In genomic region chr8:108086913-108087312, GRCm38 (mm10) we compare ENCODE assay signal across 24 mouse cellular contexts.
A peak's percentile ranks its signal among the peaks of the same experiment; 100 is the strongest.
DNase-seq lines count a peak whose midpoint lies in the region; ATAC-seq and TF ChIP-seq lines count a peak whose summit lies in the region.
"Had no signal": no experiment of that assay in that cellular context is flagged by ENCODE, and none has a peak within 500 bp of the region (broad histone marks: within the 10 kb centered on the region; RNA-seq: fewer than 3 reads in every experiment).

No protein-coding gene starts in this region.

- no peaks in the 10 kb centered on the region for H3K9me3 ChIP-seq in intestine, postnatal 0 days (ENCODE audit: control insufficient read depth)
- no peaks in the 10 kb centered on the region for H3K9me3 ChIP-seq in intestine, embryonic 15.5 days
- H3K9me3 ChIP-seq: embryonic facial prominence, embryonic 10.5 days; hindbrain, embryonic 15.5 days; limb, embryonic 15.5 days; liver, embryonic 15.5 days; midbrain, embryonic 15.5 days; neural tube, embryonic 13.5 days; stomach, embryonic 15.5 days had no signal

- WGBS in intestine, postnatal 0 days: 72% methylated on average over 4 of the region's 4 CpGs
- WGBS in intestine, embryonic 15.5 days: 65% methylated on average over 4 of the region's 4 CpGs
- 68% methylated on average over 4 of the region's 4 CpGs for WGBS in lung, adult 2 months

- no peak overlapping the region for H3K4me2 ChIP-seq in intestine, postnatal 0 days (replicated peaks; ENCODE audit: low read depth)
- H3K4me2 ChIP-seq in intestine, embryonic 15.5 days (replicated peaks): no peak overlapping the region
- H3K4me2 ChIP-seq: hindbrain, embryonic 15.5 days; limb, embryonic 15.5 days; liver, embryonic 15.5 days; midbrain, embryonic 15.5 days; neural tube, embryonic 13.5 days; stomach, embryonic 15.5 days had no signal

- peak; percentile 25 for TF ChIP-seq CTCF in intestine, postnatal 0 days (IDR thresholded peaks at IDR 0.05; ENCODE audit: low read depth)
- no peak for TF ChIP-seq CTCF in lung, adult 2 months (IDR thresholded peaks at IDR 0.05; ENCODE audit: insufficient read depth, low read length)

- no peak overlapping the region for H3K27ac ChIP-seq in intestine, postnatal 0 days (ENCODE audit: low read depth, low read length)
- H3K27ac ChIP-seq in intestine, embryonic 15.5 days: no peak overlapping the region
- H3K27ac ChIP-seq: embryonic facial prominence, embryonic 10.5 days; hindbrain, embryonic 15.5 days; limb, embryonic 15.5 days; liver, embryonic 15.5 days; midbrain, embryonic 15.5 days; neural tube, embryonic 13.5 days; stomach, embryonic 15.5 days had no signal

- H3K9ac ChIP-seq in intestine, postnatal 0 days (ENCODE audit: low read depth, low read length): no peak overlapping the region
- no peak overlapping the region for H3K9ac ChIP-seq in intestine, embryonic 15.5 days
- H3K9ac ChIP-seq: hindbrain, embryonic 15.5 days; limb, embryonic 15.5 days; liver, embryonic 15.5 days; midbrain, embryonic 15.5 days; neural tube, embryonic 13.5 days; stomach, embryonic 15.5 days had no signal

- H3K36me3 ChIP-seq in intestine, postnatal 0 days (ENCODE audit: control insufficient read depth, insufficient read depth): no peaks in the 10 kb centered on the region
- H3K36me3 ChIP-seq in intestine, embryonic 15.5 days: no peaks in the 10 kb centered on the region
- H3K36me3 ChIP-seq: embryonic facial prominence, embryonic 10.5 days; hindbrain, embryonic 15.5 days; limb, embryonic 15.5 days; liver, embryonic 15.5 days; midbrain, embryonic 15.5 days; neural tube, embryonic 13.5 days; stomach, embryonic 15.5 days had no signal

- no peaks in the 10 kb centered on the region for H3K4me1 ChIP-seq in intestine, postnatal 0 days (replicated peaks; ENCODE audit: control insufficient read depth, insufficient read depth, low read length)
- H3K4me1 ChIP-seq in intestine, embryonic 15.5 days (replicated peaks): no peaks in the 10 kb centered on the region
- H3K4me1 ChIP-seq in lung, adult 2 months (ENCODE audit: control insufficient read depth, insufficient read depth, low read length): no peaks in the 10 kb centered on the region
- H3K4me1 ChIP-seq: hindbrain, embryonic 15.5 days; liver, embryonic 15.5 days; midbrain, embryonic 15.5 days; neural tube, embryonic 13.5 days; stomach, embryonic 15.5 days had no signal

- TF ChIP-seq POLR2A in lung, adult 2 months (IDR thresholded peaks at IDR 0.05; ENCODE audit: borderline replicate concordance, extremely low read depth, low read depth, low read length): no peak

- DNase-seq in lung, postnatal 14 days: peak; percentile 4
- no peak for DNase-seq in lung, adult 2 months
- peak; percentile 4 for DNase-seq in R1 (ENCODE audit: low read depth, low spot score)
- DNase-seq in adrenal gland, postnatal 36 days: peak; percentile 50 to 60
- no peak for DNase-seq in spleen, postnatal 14 days (ENCODE audit: low spot score in 2 of 2)
- DNase-seq: cerebellum, adult 11-12 months; heart, postnatal 4 days; kidney, adult 9 months; kidney, postnatal 36 days; left cerebral cortex, postnatal 4 days; retina, postnatal 1 day; right cerebral cortex, postnatal 4 days; thymus, adult 2 months had no signal

- ATAC-seq in intestine, postnatal 0 days: no peak
- no peak for ATAC-seq in intestine, embryonic 15.5 days
- ATAC-seq: forebrain, embryonic 16.5 days; midbrain, embryonic 15.5 days had no signal

- no peaks in the 10 kb centered on the region for H3K27me3 ChIP-seq in intestine, postnatal 0 days (replicated peaks; ENCODE audit: control insufficient read depth, insufficient read depth, low read length)
- no peaks in the 10 kb centered on the region for H3K27me3 ChIP-seq in intestine, embryonic 15.5 days (replicated peaks)
- H3K27me3 ChIP-seq: hindbrain, embryonic 15.5 days; limb, embryonic 15.5 days; liver, embryonic 15.5 days; midbrain, embryonic 15.5 days; neural tube, embryonic 13.5 days; stomach, embryonic 15.5 days had no signal

- H3K4me3 ChIP-seq in intestine, postnatal 0 days (ENCODE audit: low read depth, low read length): no peak overlapping the region
- no peak overlapping the region for H3K4me3 ChIP-seq in intestine, embryonic 15.5 days (replicated peaks)
- no peak overlapping the region for H3K4me3 ChIP-seq in lung, adult 2 months (replicated peaks; ENCODE audit: extremely low read depth, low read depth, low read length)
- H3K4me3 ChIP-seq: embryonic facial prominence, embryonic 10.5 days; hindbrain, embryonic 15.5 days; limb, embryonic 15.5 days; liver, embryonic 15.5 days; midbrain, embryonic 15.5 days; myocyte; neural tube, embryonic 13.5 days; stomach, embryonic 15.5 days had no signal

Comparison
In these comparisons a context has a peak if more than half of its experiments do, and no peak if none do; other contexts are left out.
1. DNase-seq: peak in lung, postnatal 14 days (single experiment), R1 (single experiment) and adrenal gland, postnatal 36 days (2 of 2); none in lung, adult 2 months (single experiment) and spleen, postnatal 14 days (0 of 2).